Mouse (Mus musculus): ENCODE data around the gene Ccdc47.

- TF ChIP-seq CTCF (IDR thresholded peaks at IDR 0.05; ENCODE audit: borderline replicate concordance, control insufficient read depth, extremely low read depth, insufficient read depth, low read length, poor library complexity), result no peak
- no peak for TF ChIP-seq POLR2A (IDR thresholded peaks at IDR 0.05; ENCODE audit: control insufficient read depth, extremely low read depth, insufficient read depth, low read length, poor library complexity)
Observed at GRCm38 (mm10) chr11:106167435-106167834, 48.7 kb downstream of the Ccdc47 start.
